In the genomic region with DNA sequence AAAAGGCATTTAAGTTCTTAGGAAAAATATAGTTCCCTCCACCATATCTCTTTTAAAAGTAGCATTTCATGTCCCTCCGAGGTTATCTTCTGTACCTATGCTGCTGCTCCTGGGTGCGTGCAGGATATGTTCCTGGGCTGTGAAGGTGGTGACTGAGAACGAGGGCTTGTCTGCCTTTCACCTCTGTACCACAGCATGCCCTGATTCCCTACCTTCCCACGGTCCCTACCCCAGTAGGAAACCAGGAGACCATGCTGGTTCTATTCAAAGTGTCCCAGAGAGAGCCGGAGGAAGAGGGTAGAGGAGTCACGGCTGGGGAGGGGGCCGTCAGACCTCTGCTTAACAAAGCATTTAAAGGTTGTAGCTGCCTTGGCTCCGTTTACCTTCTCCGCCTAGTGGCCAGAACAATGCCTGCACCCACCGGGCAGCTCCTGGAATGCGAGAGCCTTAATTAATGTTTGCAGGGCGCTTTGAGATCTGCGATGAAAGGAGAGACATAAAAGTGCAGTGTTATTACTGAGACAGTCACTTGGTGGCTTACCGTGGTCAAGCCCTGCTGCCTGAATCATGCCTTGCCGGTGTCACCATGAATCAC, we compare ENCODE assay signal across 8 mouse cellular contexts. TPM values are rescaled to one million over a fixed set of nuclear protein-coding genes. Genes with fewer than 3 reads are reported as not detected.
DNase-seq lines count a peak whose midpoint lies in the region; ATAC-seq and TF ChIP-seq lines count a peak whose summit lies in the region.

No protein-coding gene starts in this region.

- H3K36me3 ChIP-seq in embryonic facial prominence, embryonic 13.5 days = no peaks in the 10 kb centered on the region
- no peaks in the 10 kb centered on the region for H3K36me3 ChIP-seq in hindbrain, embryonic 15.5 days
- no peaks in the 10 kb centered on the region for H3K36me3 ChIP-seq in liver, embryonic 14.5 days (replicated peaks; ENCODE audit: control insufficient read depth, insufficient read depth, low read depth)
- H3K36me3 ChIP-seq in neural tube, embryonic 15.5 days = no peaks in the 10 kb centered on the region

- DNase-seq in gastrocnemius, postnatal 14 days = peak; percentile 28
- no peak for DNase-seq in gastrocnemius, adult 18-20 months (ENCODE audit: low spot score)
- peak; percentile 59 for DNase-seq in MN1 (ENCODE audit: low spot score)
- no peak for DNase-seq in liver, embryonic 14.5 days (ENCODE audit: low read depth in 3 of 3, low spot score in 3 of 3)
- no peak for DNase-seq in frontal cortex, postnatal 10 days (ENCODE audit: low spot score in 2 of 2)

- WGBS in embryonic facial prominence, embryonic 13.5 days = 3% methylated on average over 15 of the region's 15 CpGs
- 1% methylated on average over 15 of the region's 15 CpGs for WGBS in hindbrain, embryonic 15.5 days
- 4% methylated on average over 15 of the region's 15 CpGs for WGBS in liver, embryonic 14.5 days (ENCODE audit: insufficient replicate concordance)
- 2% methylated on average over 15 of the region's 15 CpGs for WGBS in neural tube, embryonic 15.5 days

- H3K4me3 ChIP-seq in embryonic facial prominence, embryonic 13.5 days = peak overlapping the region; percentile 20; the same call in 1 of the 2 replicates
- H3K4me3 ChIP-seq in hindbrain, embryonic 15.5 days = peak overlapping the region; percentile 19
- H3K4me3 ChIP-seq in liver, embryonic 14.5 days (ENCODE audit: insufficient read depth in 1 of 2, low read depth in 2 of 2, low read length in 2 of 2) = no peak overlapping the region
- H3K4me3 ChIP-seq in neural tube, embryonic 15.5 days (replicated peaks) = peak overlapping the region; percentile 26

- no peak for ATAC-seq in embryonic facial prominence, embryonic 13.5 days (ENCODE audit: insufficient number of reproducible peaks, insufficient read depth, low FRiP score, low TSS enrichment, low read depth)
- peak; percentile 27; the same call in 1 of the 2 replicates for ATAC-seq in hindbrain, embryonic 15.5 days (ENCODE audit: low FRiP score, low read depth)
- ATAC-seq in liver, embryonic 14.5 days (ENCODE audit: insufficient read depth) = no peak
- peak; percentile 53; the same call in 1 of the 2 replicates for ATAC-seq in neural tube, embryonic 15.5 days (ENCODE audit: low FRiP score)

- H3K9ac ChIP-seq in embryonic facial prominence, embryonic 13.5 days = peak overlapping the region; percentile 57; the same call in 1 of the 2 replicates
- 0 out of 2 replicates have a peak overlapping the region, but pooled peaks have one; percentile 20 for H3K9ac ChIP-seq in hindbrain, embryonic 15.5 days
- H3K9ac ChIP-seq in liver, embryonic 14.5 days (replicated peaks) = no peak overlapping the region
- H3K9ac ChIP-seq in neural tube, embryonic 15.5 days (replicated peaks) = no peak overlapping the region

- peak; percentile 77 for TF ChIP-seq CTCF in liver, embryonic 14.5 days (IDR thresholded peaks at IDR 0.05; ENCODE audit: low read depth)

- intact Hi-C loops in gastrocnemius, postnatal 14 days (cut with DNase I; ENCODE audit: low total_unique reads) = no loop called here

- H3K27me3 ChIP-seq in embryonic facial prominence, embryonic 13.5 days = peaks cover 29% of the 10 kb centered on the region
- peaks cover 26% of the 10 kb centered on the region for H3K27me3 ChIP-seq in hindbrain, embryonic 15.5 days
- peaks cover 29% of the 10 kb centered on the region for H3K27me3 ChIP-seq in liver, embryonic 14.5 days (ENCODE audit: control insufficient read depth, insufficient read depth, low read length)
- H3K27me3 ChIP-seq in neural tube, embryonic 15.5 days (replicated peaks) = peaks cover 40% of the 10 kb centered on the region

- no peaks in the 10 kb centered on the region for H3K9me3 ChIP-seq in embryonic facial prominence, embryonic 13.5 days
- no peaks in the 10 kb centered on the region for H3K9me3 ChIP-seq in hindbrain, embryonic 15.5 days
- H3K9me3 ChIP-seq in liver, embryonic 14.5 days (ENCODE audit: control insufficient read depth, low read length) = no peaks in the 10 kb centered on the region
- no peaks in the 10 kb centered on the region for H3K9me3 ChIP-seq in neural tube, embryonic 15.5 days (replicated peaks)

- no peak overlapping the region for H3K27ac ChIP-seq in embryonic facial prominence, embryonic 13.5 days
- no peak overlapping the region for H3K27ac ChIP-seq in hindbrain, embryonic 15.5 days (replicated peaks)
- no peak overlapping the region for H3K27ac ChIP-seq in liver, embryonic 14.5 days
- H3K27ac ChIP-seq in neural tube, embryonic 15.5 days (replicated peaks) = no peak overlapping the region

- no peak for TF ChIP-seq EP300 in liver, embryonic 14.5 days (IDR thresholded peaks at IDR 0.05; ENCODE audit: low read depth)

- H3K4me2 ChIP-seq in embryonic facial prominence, embryonic 13.5 days = peak overlapping the region; percentile 49
- peak overlapping the region; percentile 51 for H3K4me2 ChIP-seq in hindbrain, embryonic 15.5 days
- H3K4me2 ChIP-seq in liver, embryonic 14.5 days (ENCODE audit: low read depth) = 0 out of 2 replicates have a peak overlapping the region, but pooled peaks have one; percentile 20
- H3K4me2 ChIP-seq in neural tube, embryonic 15.5 days = peak overlapping the region; percentile 59

- H3K4me1 ChIP-seq in embryonic facial prominence, embryonic 13.5 days = peaks cover 47% of the 10 kb centered on the region
- peaks cover 16% of the 10 kb centered on the region for H3K4me1 ChIP-seq in hindbrain, embryonic 15.5 days (replicated peaks)
- H3K4me1 ChIP-seq in liver, embryonic 14.5 days (replicated peaks; ENCODE audit: control insufficient read depth in 2 of 2, insufficient read depth in 2 of 2, low read length in 1 of 2) = no peaks in the 10 kb centered on the region
- peaks cover 18% of the 10 kb centered on the region for H3K4me1 ChIP-seq in neural tube, embryonic 15.5 days

RNA-seq across cellular contexts. Expression of a gene that starts 0.8 kb away (rescaled TPM):
- total RNA-seq in gastrocnemius, postnatal 14 days (2021) = under 1 TPM; 0.42 to 0.70 TPM
- total RNA-seq in gastrocnemius, adult 18-20 months (2021) = under 1 TPM; 0.14 to 0.47 TPM
- polyA plus RNA-seq in embryonic facial prominence, embryonic 13.5 days (2015; fragmentation: Nextera tagmentation; extraction: Ambion mirVana) = 1.1 and 1.4 TPM in 2 replicates
- polyA plus RNA-seq in hindbrain, embryonic 15.5 days (2015; fragmentation: Nextera tagmentation; extraction: Ambion mirVana) = 0.25 and 0.27 TPM in 2 replicates
- polyA plus RNA-seq in liver, embryonic 14.5 days (2012; rRNA removed) = 0.01 TPM in 1 of 2 replicates, not detected in the other
- 0.01 TPM in 1 of 2 replicates, not detected in the other for polyA plus RNA-seq in liver, embryonic 14.5 days (2014; fragmentation: Nextera tagmentation; extraction: Ambion mirVana)
- 0.37 and 0.43 TPM in 2 replicates for polyA plus RNA-seq in neural tube, embryonic 15.5 days (2015; fragmentation: Nextera tagmentation; extraction: Ambion mirVana)

RNA-seq across cellular contexts. Expression of a gene that starts 16.5 kb away (rescaled TPM):
- total RNA-seq in gastrocnemius, postnatal 14 days (2021) = not detected
- under 1 TPM in 1 of 2 experiments, not detected in 1; 0.05 TPM for total RNA-seq in gastrocnemius, adult 18-20 months (2021)
- 0.10 TPM in 1 of 2 replicates, not detected in the other for polyA plus RNA-seq in embryonic facial prominence, embryonic 13.5 days (2015; fragmentation: Nextera tagmentation; extraction: Ambion mirVana)
- not detected in 2 replicates for polyA plus RNA-seq in hindbrain, embryonic 15.5 days (2015; fragmentation: Nextera tagmentation; extraction: Ambion mirVana)
- 4.8 and 5.6 TPM in 2 replicates for polyA plus RNA-seq in liver, embryonic 14.5 days (2012; rRNA removed)
- polyA plus RNA-seq in liver, embryonic 14.5 days (2014; fragmentation: Nextera tagmentation; extraction: Ambion mirVana) = 2.1 and 2.8 TPM in 2 replicates
- polyA plus RNA-seq in neural tube, embryonic 15.5 days (2015; fragmentation: Nextera tagmentation; extraction: Ambion mirVana) = not detected in 2 replicates

RNA-seq across cellular contexts. Expression of a gene that starts 26.7 kb away (rescaled TPM):
- under 1 TPM in 1 of 2 experiments, not detected in 1; 0.14 TPM for total RNA-seq in gastrocnemius, postnatal 14 days (2021)
- total RNA-seq in gastrocnemius, adult 18-20 months (2021) = not detected
- polyA plus RNA-seq in embryonic facial prominence, embryonic 13.5 days (2015; fragmentation: Nextera tagmentation; extraction: Ambion mirVana) = 1.1 and 1.6 TPM in 2 replicates
- 0.61 and 1.0 TPM in 2 replicates for polyA plus RNA-seq in hindbrain, embryonic 15.5 days (2015; fragmentation: Nextera tagmentation; extraction: Ambion mirVana)
- polyA plus RNA-seq in liver, embryonic 14.5 days (2012; rRNA removed) = 9.4 and 9.9 TPM in 2 replicates
- polyA plus RNA-seq in liver, embryonic 14.5 days (2014; fragmentation: Nextera tagmentation; extraction: Ambion mirVana) = 9.8 and 13.5 TPM in 2 replicates
- 0.52 and 1.2 TPM in 2 replicates for polyA plus RNA-seq in neural tube, embryonic 15.5 days (2015; fragmentation: Nextera tagmentation; extraction: Ambion mirVana)

Comparison
In these comparisons a context has a peak if more than half of its experiments do, and no peak if none do; other contexts are left out.
1. DNase-seq: peak in gastrocnemius, postnatal 14 days (single experiment) and MN1 (single experiment); none in gastrocnemius, adult 18-20 months (single experiment), liver, embryonic 14.5 days (0 of 3) and frontal cortex, postnatal 10 days (0 of 2).
2. ATAC-seq: peak in hindbrain, embryonic 15.5 days (single experiment) and neural tube, embryonic 15.5 days (single experiment); none in embryonic facial prominence, embryonic 13.5 days (single experiment) and liver, embryonic 14.5 days (single experiment).
3. H3K4me3 ChIP-seq: peak in embryonic facial prominence, embryonic 13.5 days (single experiment), hindbrain, embryonic 15.5 days (single experiment) and neural tube, embryonic 15.5 days (single experiment); none in liver, embryonic 14.5 days (0 of 2).
4. H3K9ac ChIP-seq: peak in embryonic facial prominence, embryonic 13.5 days (single experiment) and hindbrain, embryonic 15.5 days (single experiment); none in liver, embryonic 14.5 days (single experiment) and neural tube, embryonic 15.5 days (single experiment).
5. Peak in every context shown above with its lines, with median percentiles within 50 percentile points of each other: H3K4me2 ChIP-seq.